Mouse (Mus musculus): ENCODE data around the gene Git1. TPM values are rescaled to one million over a fixed set of nuclear protein-coding genes. Genes with fewer than 3 reads are reported as not detected.

Git1 gene
- total and polyA plus RNA-seq, 2 experiments: 2.8 to 11.2 TPM

DNA sequence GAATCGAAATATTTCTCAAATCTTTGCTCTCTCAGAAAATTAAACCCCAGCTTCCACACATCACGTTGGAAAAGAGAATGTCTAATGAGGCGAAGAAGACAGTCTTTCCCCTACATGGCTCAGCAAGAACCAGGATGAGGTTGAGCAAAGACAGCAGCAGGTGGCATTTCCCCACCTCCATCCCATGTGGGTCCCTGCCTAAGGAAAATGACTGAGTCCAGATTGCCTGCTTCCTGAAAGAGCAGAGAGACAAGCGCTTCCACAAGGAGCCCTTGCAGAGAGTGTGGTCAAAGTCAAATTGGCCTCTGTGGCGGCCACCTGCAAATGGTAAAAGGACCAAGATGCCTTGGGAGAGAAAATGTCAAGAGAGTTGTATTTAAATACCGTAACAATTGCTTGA, 2.9 kb upstream of the Git1 start:
- H3K27me3 ChIP-seq (ENCODE audit: control insufficient read depth, insufficient read depth, low read length): no peaks in the 10 kb centered on the region
- H3K27ac ChIP-seq (replicated peaks; ENCODE audit: insufficient read depth, low read depth, low read length): no peak overlapping the region
- WGBS: 90% methylated on average over 6 of the region's 6 CpGs
- H3K9ac ChIP-seq (ENCODE audit: low read depth, low read length): no peak overlapping the region
- H3K36me3 ChIP-seq (ENCODE audit: control insufficient read depth, insufficient read depth, low read length): no peaks in the 10 kb centered on the region
- H3K4me3 ChIP-seq (ENCODE audit: insufficient read depth, low read depth, low read length): no peak overlapping the region
- TF ChIP-seq POLR2A (IDR thresholded peaks at IDR 0.05; ENCODE audit: extremely low read depth, insufficient read depth, low read length) (no peak), CTCF (IDR thresholded peaks at IDR 0.05; ENCODE audit: low read depth, low read length) (no peak)
- peaks cover 3% of the 10 kb centered on the region; the same call in 1 of the 2 replicates for H3K79me2 ChIP-seq (ENCODE audit: control insufficient read depth, insufficient read depth, low read length)
- DNase-seq (ENCODE audit: extremely low read depth, low read depth, low spot score): no peak
- peaks cover 16% of the 10 kb centered on the region for H3K4me1 ChIP-seq (ENCODE audit: control insufficient read depth, insufficient read depth, low read length)

DNA sequence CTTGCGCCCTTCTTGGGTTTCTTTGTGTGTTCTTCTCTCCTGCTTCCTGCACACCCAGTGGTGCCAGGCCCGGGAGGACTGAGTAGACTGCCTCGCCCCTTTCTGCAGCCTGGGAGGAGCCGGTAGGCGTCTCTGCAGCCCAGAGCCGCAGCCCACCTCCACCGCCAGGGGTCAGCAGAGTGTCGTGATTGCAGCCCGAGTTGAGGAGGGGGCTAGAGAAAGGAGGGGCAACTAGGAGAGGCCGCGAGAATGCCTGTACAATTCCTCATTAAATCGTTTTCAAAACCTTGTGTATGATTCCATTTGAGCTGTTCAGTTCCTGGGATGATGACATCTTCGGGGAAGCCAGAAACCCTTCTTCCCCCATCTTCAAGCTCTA, 2.2 kb upstream of the Git1 start:
- TF ChIP-seq CTCF (IDR thresholded peaks at IDR 0.05; ENCODE audit: low read depth, low read length) (peak; percentile 93), POLR2A (IDR thresholded peaks at IDR 0.05; ENCODE audit: extremely low read depth, insufficient read depth, low read length) (no peak)
- Histone ChIP-seq H3K36me3 (ENCODE audit: control insufficient read depth, insufficient read depth, low read length) (no peaks in the 10 kb centered on the region), H3K27me3 (ENCODE audit: control insufficient read depth, insufficient read depth, low read length) (no peaks in the 10 kb centered on the region), H3K79me2 (ENCODE audit: control insufficient read depth, insufficient read depth, low read length) (peaks cover 4% of the 10 kb centered on the region), H3K4me1 (ENCODE audit: control insufficient read depth, insufficient read depth, low read length) (peaks cover 18% of the 10 kb centered on the region), H3K9ac (ENCODE audit: low read depth, low read length) (no peak overlapping the region), H3K27ac (replicated peaks; ENCODE audit: insufficient read depth, low read depth, low read length) (no peak overlapping the region; the same call in 1 of the 2 replicates), H3K4me3 (ENCODE audit: insufficient read depth, low read depth, low read length) (no peak overlapping the region)
- peak; percentile 53 for DNase-seq (ENCODE audit: extremely low read depth, low read depth, low spot score)
- WGBS: under 1% methylated on average over 13 of the region's 13 CpGs

DNA sequence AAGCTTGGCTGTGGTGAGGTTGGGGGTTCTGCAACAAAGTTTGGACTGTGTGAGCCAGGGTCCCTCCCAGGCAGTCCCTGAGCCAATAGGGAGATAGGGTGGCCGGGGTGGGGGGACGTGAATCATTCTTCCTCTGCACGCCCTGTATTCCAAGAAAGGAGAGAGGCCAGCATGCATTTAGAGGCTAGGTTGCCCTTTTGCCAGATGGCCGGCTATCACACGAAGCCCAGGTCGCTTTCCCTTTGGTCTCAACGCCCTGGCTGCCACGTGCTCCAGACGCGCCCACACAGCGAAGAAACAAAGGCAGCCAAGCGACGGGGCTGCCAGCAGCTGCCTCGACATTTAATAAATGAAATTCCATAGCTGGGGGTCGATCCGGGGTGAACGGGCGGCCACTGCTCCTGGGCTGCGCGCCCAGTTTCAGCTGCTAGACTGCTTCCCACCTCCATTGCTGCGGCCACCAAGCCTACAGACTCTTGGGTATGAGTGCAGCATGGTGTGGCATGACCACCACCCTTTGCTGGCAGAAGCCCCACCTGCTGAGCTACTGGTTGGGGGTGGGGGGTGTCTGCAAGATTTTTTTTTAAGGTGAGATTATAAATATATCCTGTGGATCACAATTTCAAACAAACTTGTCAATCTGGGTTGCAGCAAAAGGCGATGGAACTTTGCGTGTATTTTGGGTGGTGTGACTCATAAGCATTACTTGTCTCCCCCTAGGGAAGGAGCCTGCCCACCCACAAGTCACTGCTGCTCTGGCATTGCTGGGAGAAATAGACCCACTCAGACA, 1.7 kb upstream of the Git1 start:
- WGBS: 1% methylated on average over 23 of the region's 23 CpGs
- peak overlapping the region; percentile 32; the same call in 1 of the 2 replicates for H3K9ac ChIP-seq (ENCODE audit: low read depth, low read length)
- no peak overlapping the region; the same call in 1 of the 2 replicates for H3K27ac ChIP-seq (replicated peaks; ENCODE audit: insufficient read depth, low read depth, low read length)
- no peaks in the 10 kb centered on the region for H3K36me3 ChIP-seq (ENCODE audit: control insufficient read depth, insufficient read depth, low read length)
- peak overlapping the region; percentile 31; the same call in 1 of the 2 replicates for H3K4me3 ChIP-seq (ENCODE audit: insufficient read depth, low read depth, low read length)
- H3K27me3 ChIP-seq (ENCODE audit: control insufficient read depth, insufficient read depth, low read length): no peaks in the 10 kb centered on the region
- H3K4me1 ChIP-seq (ENCODE audit: control insufficient read depth, insufficient read depth, low read length): peaks cover 18% of the 10 kb centered on the region
- H3K79me2 ChIP-seq (ENCODE audit: control insufficient read depth, insufficient read depth, low read length): peaks cover 4% of the 10 kb centered on the region
- 0 out of 2 replicates have a peak, but pooled peaks have one; percentile 1 for TF ChIP-seq CTCF (IDR thresholded peaks at IDR 0.05; ENCODE audit: low read depth, low read length)
- TF ChIP-seq POLR2A (IDR thresholded peaks at IDR 0.05; ENCODE audit: extremely low read depth, insufficient read depth, low read length): no peak
- peak; percentile 64 for DNase-seq (ENCODE audit: extremely low read depth, low read depth, low spot score)

DNA sequence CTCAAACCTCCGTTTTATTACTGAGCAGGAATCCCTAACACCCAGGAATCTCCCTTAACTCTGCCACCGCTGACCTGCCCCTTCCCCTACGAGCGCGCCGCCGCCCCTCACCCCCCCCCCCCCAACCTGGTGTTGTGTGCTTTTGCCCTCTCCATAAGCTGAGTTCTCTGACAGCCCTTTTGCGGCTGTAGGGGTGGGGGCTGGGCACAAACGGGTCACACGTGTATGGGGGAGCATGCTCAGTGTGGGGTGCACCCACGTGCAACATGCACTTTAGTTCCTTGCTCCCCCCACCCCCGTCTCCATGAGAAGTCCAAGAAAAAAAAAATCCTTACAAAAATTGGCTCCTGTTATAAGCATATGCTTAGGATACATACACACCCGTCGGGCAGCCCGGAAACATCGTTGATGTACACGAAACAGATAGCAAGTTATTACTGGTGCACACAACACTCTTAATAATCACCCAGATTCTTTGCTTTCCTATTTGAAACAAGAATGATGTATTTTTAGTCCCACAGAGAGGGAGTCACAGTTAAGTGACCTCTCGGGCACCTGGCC, 971 bp upstream of the Git1 start:
- peak overlapping the region; percentile 77 for H3K9ac ChIP-seq (ENCODE audit: low read depth, low read length)
- peaks cover 18% of the 10 kb centered on the region for H3K4me1 ChIP-seq (ENCODE audit: control insufficient read depth, insufficient read depth, low read length)
- H3K4me3 ChIP-seq (ENCODE audit: insufficient read depth, low read depth, low read length): peak overlapping the region; percentile 71
- 2% methylated on average over 18 of the region's 18 CpGs for WGBS
- no peaks in the 10 kb centered on the region for H3K27me3 ChIP-seq (ENCODE audit: control insufficient read depth, insufficient read depth, low read length)
- H3K36me3 ChIP-seq (ENCODE audit: control insufficient read depth, insufficient read depth, low read length): no peaks in the 10 kb centered on the region
- DNase-seq (ENCODE audit: extremely low read depth, low read depth, low spot score): no peak
- H3K27ac ChIP-seq (replicated peaks; ENCODE audit: insufficient read depth, low read depth, low read length): peak overlapping the region; percentile 45; the same call in 1 of the 2 replicates
- TF ChIP-seq POLR2A (IDR thresholded peaks at IDR 0.05; ENCODE audit: extremely low read depth, insufficient read depth, low read length) (no peak), CTCF (IDR thresholded peaks at IDR 0.05; ENCODE audit: low read depth, low read length) (no peak)
- H3K79me2 ChIP-seq (ENCODE audit: control insufficient read depth, insufficient read depth, low read length): peaks cover 9% of the 10 kb centered on the region

DNA sequence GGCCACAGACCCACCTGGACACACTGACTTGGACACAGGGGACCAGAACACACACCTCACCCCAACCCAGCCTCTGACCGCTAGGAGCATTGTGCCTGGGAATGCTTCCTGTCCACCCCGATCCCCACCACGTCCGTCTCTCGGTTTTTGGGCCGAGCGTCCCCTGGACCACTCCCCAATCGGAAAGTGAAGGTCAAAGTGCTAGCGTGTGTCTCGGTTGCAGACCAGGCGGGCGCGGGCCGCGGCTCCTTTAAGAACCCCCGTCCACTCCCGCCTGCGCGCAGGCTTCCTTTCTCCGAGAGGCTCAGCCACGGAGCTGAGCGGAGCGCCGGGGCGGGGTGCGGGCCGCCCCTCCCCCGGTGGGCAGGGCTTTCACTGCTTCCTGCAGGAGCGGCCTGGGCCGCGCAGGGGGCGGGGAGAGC, 440 bp upstream of the Git1 start:
- Histone ChIP-seq H3K27me3 (ENCODE audit: control insufficient read depth, insufficient read depth, low read length) (no peaks in the 10 kb centered on the region), H3K79me2 (ENCODE audit: control insufficient read depth, insufficient read depth, low read length) (peaks cover 10% of the 10 kb centered on the region), H3K9ac (ENCODE audit: low read depth, low read length) (peak overlapping the region; percentile 77), H3K36me3 (ENCODE audit: control insufficient read depth, insufficient read depth, low read length) (no peaks in the 10 kb centered on the region), H3K4me3 (ENCODE audit: insufficient read depth, low read depth, low read length) (peak overlapping the region; percentile 71), H3K4me1 (ENCODE audit: control insufficient read depth, insufficient read depth, low read length) (peaks cover 18% of the 10 kb centered on the region), H3K27ac (replicated peaks; ENCODE audit: insufficient read depth, low read depth, low read length) (peak overlapping the region; percentile 45)
- peak; percentile 76 for DNase-seq (ENCODE audit: extremely low read depth, low read depth, low spot score)
- 1% methylated on average over 29 of the region's 32 CpGs for WGBS
- TF ChIP-seq POLR2A (IDR thresholded peaks at IDR 0.05; ENCODE audit: extremely low read depth, insufficient read depth, low read length) (peak; percentile 54; the same call in 1 of the 2 replicates), CTCF (IDR thresholded peaks at IDR 0.05; ENCODE audit: low read depth, low read length) (peak; percentile 46; the same call in 1 of the 2 replicates)

Measured in liver, adult 2 months (tissue).